Mouse (Mus musculus) lung, adult 2 months (tissue): ENCODE measurements around the gene Rnaseh2c.

ENCODE experiments used
- CTCF ChIP-seq: fragments of 200-500 bp; IDR thresholded peaks from 2 replicates; pipeline ENCODE4 v1.5.1; 2011; ENCODE audit warnings: mild to moderate bottlenecking, low read length, control low read depth; ENCODE audit not compliant: insufficient read depth
- POLR2A ChIP-seq: fragments of 200-500 bp; IDR thresholded peaks from 2 replicates; pipeline ENCODE4 v1.6.1; 2011; ENCODE audit warnings: low read depth, mild to moderate bottlenecking, control low read depth, low read length, borderline replicate concordance; ENCODE audit errors: extremely low read depth

DNA sequence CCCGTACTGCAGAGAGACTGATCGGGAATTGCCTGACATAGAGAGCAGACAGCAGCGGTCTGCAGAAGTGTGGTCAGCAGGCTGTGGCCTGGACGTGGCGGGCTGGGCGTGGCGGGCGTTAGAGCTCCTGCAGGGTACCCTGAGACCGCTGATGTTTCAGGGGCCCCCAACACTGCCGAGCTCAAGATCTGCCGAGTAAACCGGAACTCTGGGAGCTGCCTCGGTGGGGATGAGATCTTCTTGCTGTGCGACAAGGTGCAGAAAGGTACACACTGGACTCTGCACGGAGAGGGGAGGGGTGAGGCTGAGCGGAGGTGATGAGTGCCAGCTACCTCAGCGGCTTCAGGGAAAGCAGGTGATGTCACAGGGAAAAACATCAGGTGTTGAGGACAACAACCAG is 39.3 kb downstream of the Rnaseh2c start:
- TF ChIP-seq POLR2A (no peak), CTCF (no peak)
